Mouse (Mus musculus): Measurements from ENCODE around the gene Slpi. TPM values are rescaled to one million over a fixed set of nuclear protein-coding genes. Genes with fewer than 3 reads are reported as not detected.

Gene Slpi
- total RNA-seq, 1 experiment from 2014 or later = 20.6 TPM

- no peak for ATAC-seq (replicated peaks; ENCODE audit: insufficient number of reproducible peaks, low FRiP score, low TSS enrichment, poor library complexity, severe bottlenecking)
Measured at GRCm38 (mm10) chr2:164385927-164386763, 2.8 kb downstream of the Slpi start.

DNA sequence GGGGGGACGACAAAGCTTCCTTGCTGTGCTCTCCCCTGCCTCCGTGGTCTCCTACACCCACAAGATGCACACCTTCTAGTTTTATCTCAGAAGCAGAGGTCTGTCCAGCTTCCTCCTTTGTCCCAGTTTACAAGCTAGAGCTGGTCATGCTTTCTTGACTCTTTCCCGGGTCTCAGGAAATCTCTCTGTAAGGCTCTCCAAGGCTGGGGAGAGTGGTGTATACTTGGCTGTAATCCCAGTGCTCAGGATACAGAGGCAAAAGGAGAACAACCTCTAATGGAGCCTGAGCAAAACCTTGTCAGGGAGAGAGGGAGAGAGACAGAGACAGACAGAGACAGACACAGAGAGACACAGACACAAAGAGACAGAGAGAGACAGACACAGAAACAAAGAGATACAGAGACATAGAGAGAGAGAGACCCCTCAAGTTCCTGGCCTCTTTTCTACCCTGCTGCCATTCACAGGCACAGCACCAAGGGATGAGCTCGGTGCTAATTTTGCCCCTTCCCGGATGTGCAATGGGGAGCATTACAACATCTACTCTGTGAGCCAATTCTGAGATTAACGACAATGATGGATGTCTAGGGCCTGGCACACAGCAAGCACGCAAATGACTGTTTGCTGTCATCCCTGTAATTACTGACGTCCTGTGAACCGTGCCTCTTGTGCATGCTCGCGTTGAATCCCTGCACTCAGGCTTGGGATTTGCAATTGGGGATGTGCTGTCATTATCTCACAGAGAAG lies 5.1 kb downstream of the Slpi start:
- no peak for ATAC-seq (replicated peaks; ENCODE audit: insufficient number of reproducible peaks, low FRiP score, low TSS enrichment, poor library complexity, severe bottlenecking)

- ATAC-seq (replicated peaks; ENCODE audit: insufficient number of reproducible peaks, low FRiP score, low TSS enrichment, poor library complexity, severe bottlenecking) = no peak
Measured at GRCm38 (mm10) chr2:164382971-164383370, 5.9 kb downstream of the Slpi start.

DNA sequence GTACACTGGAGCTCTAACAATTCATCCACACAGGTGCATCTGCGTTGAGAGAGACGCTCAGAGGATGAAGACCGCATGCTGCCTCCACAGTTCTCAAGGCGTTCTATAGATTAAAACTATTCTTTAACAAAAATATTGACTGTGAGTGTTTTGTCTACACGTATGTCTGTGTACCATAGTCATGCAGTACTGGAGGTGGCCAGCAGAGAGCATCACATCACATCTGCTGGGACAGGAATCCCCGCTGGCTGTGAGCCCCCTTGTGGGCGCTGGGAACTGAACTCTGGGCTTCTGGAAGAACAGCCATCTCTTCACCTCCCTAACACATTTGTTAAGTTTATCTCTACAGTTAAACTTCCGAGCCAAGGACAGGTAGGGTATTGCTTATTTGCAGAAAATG lies 7.2 kb downstream of the Slpi start:
- no peak for ATAC-seq (replicated peaks; ENCODE audit: insufficient number of reproducible peaks, low FRiP score, low TSS enrichment, poor library complexity, severe bottlenecking)

- peak; percentile 59 for ATAC-seq (replicated peaks; ENCODE audit: insufficient number of reproducible peaks, low FRiP score, low TSS enrichment, poor library complexity, severe bottlenecking)
Measured at GRCm38 (mm10) chr2:164377478-164378426, 11.1 kb downstream of the Slpi start.

- no peak for ATAC-seq (replicated peaks; ENCODE audit: insufficient number of reproducible peaks, low FRiP score, low TSS enrichment, poor library complexity, severe bottlenecking)
Measured at GRCm38 (mm10) chr2:164373187-164373586, 15.7 kb downstream of the Slpi start.

DNA sequence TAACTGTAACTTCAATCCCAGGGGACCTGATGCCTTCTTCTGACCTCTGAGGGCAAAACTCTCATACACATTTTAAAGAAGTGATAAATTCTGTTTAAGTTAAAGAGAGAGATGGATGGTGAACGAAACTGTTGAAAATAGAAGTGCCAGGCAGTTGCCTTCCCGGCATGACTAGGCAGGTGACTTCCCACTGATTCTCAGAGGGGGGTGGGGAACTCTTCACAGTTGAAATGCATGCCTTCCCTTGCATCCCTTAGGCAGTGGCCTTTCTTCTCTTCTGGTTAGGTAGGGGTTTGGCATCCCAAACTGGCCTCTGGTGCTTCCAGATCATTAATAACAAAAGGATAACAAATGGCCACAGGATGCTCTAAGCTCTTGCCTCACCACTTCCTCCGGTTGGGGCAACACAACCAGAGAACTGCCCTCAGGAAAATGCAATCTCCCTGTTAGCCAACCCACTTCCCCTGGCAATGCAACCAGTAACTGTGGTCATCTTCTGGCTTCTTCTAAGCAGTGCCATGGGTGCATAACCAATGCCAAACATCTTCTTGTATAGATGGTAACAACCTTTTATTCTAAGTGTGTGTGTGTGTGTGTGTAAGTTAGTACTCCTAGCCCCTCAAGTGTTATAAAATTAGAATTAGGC lies 16.4 kb downstream of the Slpi start:
- ATAC-seq (replicated peaks; ENCODE audit: insufficient number of reproducible peaks, low FRiP score, low TSS enrichment, poor library complexity, severe bottlenecking) = peak; percentile 91

GRCm38 (mm10) chr2:164371371-164371770 lies 17.5 kb downstream of the Slpi start:
- no peak for ATAC-seq (replicated peaks; ENCODE audit: insufficient number of reproducible peaks, low FRiP score, low TSS enrichment, poor library complexity, severe bottlenecking)

DNA sequence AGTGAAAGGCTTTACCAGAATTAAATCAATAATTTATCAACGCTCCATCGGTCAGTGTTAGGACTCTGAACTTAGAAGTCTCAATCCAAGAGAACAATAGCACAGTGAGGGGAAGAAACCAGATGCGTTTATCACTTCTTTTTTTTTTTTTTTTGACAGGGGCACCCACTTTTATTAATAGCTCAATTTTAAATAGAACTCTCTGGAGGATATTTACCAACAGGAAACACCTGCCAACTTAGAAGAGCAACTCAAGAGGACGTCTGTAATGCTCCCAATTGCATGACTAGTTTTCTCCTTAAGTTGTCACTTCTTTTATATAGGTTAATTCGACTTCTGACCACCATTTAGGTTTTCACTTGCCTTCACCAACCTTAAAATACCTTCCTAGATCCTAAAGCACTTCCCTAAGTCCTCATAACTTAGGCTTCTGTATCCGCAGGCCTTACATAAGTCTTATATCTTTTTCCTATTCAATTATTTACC lies 20.2 kb downstream of the Slpi start:
- no peak for ATAC-seq (replicated peaks; ENCODE audit: insufficient number of reproducible peaks, low FRiP score, low TSS enrichment, poor library complexity, severe bottlenecking)

GRCm38 (mm10) chr2:164366947-164367346 lies 21.9 kb downstream of the Slpi start:
- ATAC-seq (replicated peaks; ENCODE audit: insufficient number of reproducible peaks, low FRiP score, low TSS enrichment, poor library complexity, severe bottlenecking) = no peak

GRCm38 (mm10) chr2:164360974-164361657 lies 27.8 kb downstream of the Slpi start:
- no peak for ATAC-seq (replicated peaks; ENCODE audit: insufficient number of reproducible peaks, low FRiP score, low TSS enrichment, poor library complexity, severe bottlenecking)

DNA sequence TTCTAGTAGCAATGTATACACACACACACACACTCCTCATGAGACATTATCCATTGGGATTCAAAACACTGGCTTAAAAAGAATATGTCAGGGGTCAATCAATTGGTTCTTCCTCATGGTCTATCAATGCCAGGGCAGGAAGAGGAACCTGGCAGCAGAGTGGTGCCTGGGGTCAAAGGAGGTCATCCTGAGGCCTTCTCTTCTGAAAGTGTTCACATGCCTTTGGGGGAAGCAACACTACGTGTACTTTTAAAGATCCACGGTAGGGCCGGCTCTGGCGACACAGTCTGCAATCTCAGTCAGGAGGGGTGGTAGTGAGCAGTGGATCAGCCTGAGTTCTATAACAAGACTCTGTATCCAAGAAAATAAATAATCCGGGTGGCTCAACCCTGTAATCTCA lies 29.2 kb downstream of the Slpi start:
- ATAC-seq (replicated peaks; ENCODE audit: insufficient number of reproducible peaks, low FRiP score, low TSS enrichment, poor library complexity, severe bottlenecking) = peak; percentile 55; the same call in 1 of the 2 replicates

DNA sequence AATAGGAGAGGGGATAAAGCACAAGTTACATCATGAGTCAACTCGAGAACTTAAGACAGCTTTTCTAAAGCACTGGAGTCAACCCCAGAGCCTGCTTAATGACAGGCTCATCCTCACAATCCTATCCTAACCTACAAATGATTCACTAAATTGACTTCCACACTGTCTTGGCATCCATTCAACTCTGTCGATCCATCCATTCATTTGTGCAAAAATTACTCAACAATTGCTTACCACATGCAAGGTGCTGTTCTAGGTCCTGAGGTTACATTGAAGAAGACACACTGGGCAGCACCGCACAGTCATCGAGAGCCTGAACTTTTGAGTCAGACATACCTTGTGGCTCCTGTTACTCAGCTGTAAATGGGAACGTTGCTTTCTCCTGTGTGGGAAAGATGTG lies 29.9 kb downstream of the Slpi start:
- ATAC-seq (replicated peaks; ENCODE audit: insufficient number of reproducible peaks, low FRiP score, low TSS enrichment, poor library complexity, severe bottlenecking) = no peak

GRCm38 (mm10) chr2:164358373-164358772 lies 30.5 kb downstream of the Slpi start:
- no peak for ATAC-seq (replicated peaks; ENCODE audit: insufficient number of reproducible peaks, low FRiP score, low TSS enrichment, poor library complexity, severe bottlenecking)

- peak; percentile 68 for ATAC-seq (replicated peaks; ENCODE audit: insufficient number of reproducible peaks, low FRiP score, low TSS enrichment, poor library complexity, severe bottlenecking)
Measured at GRCm38 (mm10) chr2:164356177-164356967, 32.5 kb downstream of the Slpi start.

- no peak for ATAC-seq (replicated peaks; ENCODE audit: insufficient number of reproducible peaks, low FRiP score, low TSS enrichment, poor library complexity, severe bottlenecking)
Measured at GRCm38 (mm10) chr2:164353356-164353755, 35.5 kb downstream of the Slpi start.

GRCm38 (mm10) chr2:164352697-164353096 lies 36.2 kb downstream of the Slpi start:
- ATAC-seq (replicated peaks; ENCODE audit: insufficient number of reproducible peaks, low FRiP score, low TSS enrichment, poor library complexity, severe bottlenecking) = no peak
